Mouse (Mus musculus) forebrain, embryonic 16.5 days (tissue): ENCODE measurements at regions not wholly inside any gene's neighbourhood (a gene's known extent, or its start where the extent isn't known, plus 50 kb on each side); places are given as distances from the start of the nearest gene placed in this dataset.

Experiments
- ATAC-seq: fragments of 200-750 bp; cut with Nextera tagmentation; 2 replicates; pipeline ENCODE4 v1.8.0; 2017; ENCODE audit warnings: mild to moderate bottlenecking, moderate library complexity
- H3K27ac ChIP-seq: fragments of 300-500 bp; sonication (generic); 2 replicates; pipeline ENCODE4 v1.5.1; 2014; ENCODE audit warnings: low read length, control low read depth
- H3K27me3 ChIP-seq: fragments of 300-500 bp; sonication (generic); replicated peaks from 2 replicates; pipeline ENCODE4 v1.6.1; 2014; ENCODE audit warnings: low read length; ENCODE audit not compliant: control insufficient read depth, insufficient read depth
- H3K36me3 ChIP-seq: fragments of 300-500 bp; sonication (generic); 2 replicates; pipeline ENCODE4 v1.6.1; 2014; ENCODE audit not compliant: control insufficient read depth, insufficient read depth
- H3K4me1 ChIP-seq: fragments of 300-500 bp; sonication (generic); replicated peaks from 2 replicates; pipeline ENCODE4 v1.6.1; 2014; ENCODE audit warnings: low read length; ENCODE audit not compliant: control insufficient read depth, insufficient read depth
- H3K4me2 ChIP-seq: fragments of 300-500 bp; sonication (generic); 2 replicates; pipeline ENCODE4 v1.6.1; 2014; ENCODE audit warnings: mild to moderate bottlenecking, low read length, control low read depth
- H3K4me3 ChIP-seq: fragments of 300-500 bp; sonication (generic); replicated peaks from 2 replicates; pipeline ENCODE4 v1.5.1; 2014; ENCODE audit warnings: mild to moderate bottlenecking, low read length, control low read depth
- H3K9ac ChIP-seq: fragments of 300-500 bp; sonication (generic); replicated peaks from 2 replicates; pipeline ENCODE4 v1.6.1; 2014; ENCODE audit warnings: low read depth, low read length, control low read depth
- H3K9me3 ChIP-seq: fragments of 300-500 bp; sonication (generic); 2 replicates; pipeline ENCODE4 v1.6.1; 2016; ENCODE audit warnings: low read length; ENCODE audit not compliant: control insufficient read depth
- WGBS: fragments of 180-500 bp; shearing (Covaris S2); extraction: QIAGEN DNeasy Blood & Tissue Kit; methylation state at CpG from one replicate; pipeline ENCODE4 v1.1.7; 2014; 5-methylcytosine and 5-hydroxymethylcytosine counted together

- WGBS: 83% methylated on average over 3 of the region's 3 CpGs
- H3K27ac ChIP-seq: no peak overlapping the region
- no peak overlapping the region for H3K4me2 ChIP-seq
- H3K4me1 ChIP-seq: no peaks in the 10 kb centered on the region
- no peaks in the 10 kb centered on the region for H3K36me3 ChIP-seq
- no peaks in the 10 kb centered on the region for H3K27me3 ChIP-seq
- H3K9me3 ChIP-seq: no peaks in the 10 kb centered on the region
- no peak overlapping the region for H3K9ac ChIP-seq
- no peak for ATAC-seq
- H3K4me3 ChIP-seq: no peak overlapping the region
These were observed 270.2 kb upstream of the Jmjd1c start for GRCm38 (mm10) chr10:66825737-66826136.

DNA sequence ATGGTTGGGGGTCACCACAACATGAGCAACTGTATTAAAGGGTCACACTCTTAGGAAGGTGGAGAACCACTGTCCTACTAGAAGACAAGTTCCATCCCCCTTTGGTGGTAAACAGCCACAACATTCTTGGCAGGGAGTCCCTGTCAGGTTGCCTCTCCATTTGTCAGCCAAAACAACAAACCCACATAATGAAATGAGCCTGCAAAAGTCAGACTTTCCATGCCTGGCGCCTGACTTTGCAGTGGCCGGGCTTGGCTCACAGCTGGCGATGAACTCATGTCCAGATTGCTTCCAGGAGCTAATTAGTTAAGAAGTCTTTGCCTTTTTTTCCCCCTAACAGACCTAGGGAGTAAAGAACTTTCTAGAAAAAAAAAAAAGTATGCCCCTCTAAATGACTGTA lies 269.6 kb upstream of the Jmjd1c start:
- no peak overlapping the region for H3K4me2 ChIP-seq
- no peaks in the 10 kb centered on the region for H3K27me3 ChIP-seq
- H3K36me3 ChIP-seq: no peaks in the 10 kb centered on the region
- no peak overlapping the region for H3K27ac ChIP-seq
- H3K9ac ChIP-seq: no peak overlapping the region
- no peak for ATAC-seq
- no peaks in the 10 kb centered on the region for H3K4me1 ChIP-seq
- H3K4me3 ChIP-seq: no peak overlapping the region
- no peaks in the 10 kb centered on the region for H3K9me3 ChIP-seq
- 81% methylated on average over 3 of the region's 3 CpGs for WGBS

- 0 out of 2 replicates have a peak, but pooled peaks cover 2% of the 10 kb centered on the region for H3K9me3 ChIP-seq
- no peaks in the 10 kb centered on the region for H3K4me1 ChIP-seq
- no peaks in the 10 kb centered on the region for H3K36me3 ChIP-seq
- no peak overlapping the region for H3K9ac ChIP-seq
- no peak overlapping the region for H3K4me3 ChIP-seq
- no peak overlapping the region for H3K27ac ChIP-seq
- no peak overlapping the region for H3K4me2 ChIP-seq
- 77% methylated on average over 4 of the region's 4 CpGs for whole genome bisulfite sequencing
- no peaks in the 10 kb centered on the region for H3K27me3 ChIP-seq
- ATAC-seq: no peak
These were observed 261.0 kb upstream of the Jmjd1c start for GRCm38 (mm10) chr10:66834974-66835373.

DNA sequence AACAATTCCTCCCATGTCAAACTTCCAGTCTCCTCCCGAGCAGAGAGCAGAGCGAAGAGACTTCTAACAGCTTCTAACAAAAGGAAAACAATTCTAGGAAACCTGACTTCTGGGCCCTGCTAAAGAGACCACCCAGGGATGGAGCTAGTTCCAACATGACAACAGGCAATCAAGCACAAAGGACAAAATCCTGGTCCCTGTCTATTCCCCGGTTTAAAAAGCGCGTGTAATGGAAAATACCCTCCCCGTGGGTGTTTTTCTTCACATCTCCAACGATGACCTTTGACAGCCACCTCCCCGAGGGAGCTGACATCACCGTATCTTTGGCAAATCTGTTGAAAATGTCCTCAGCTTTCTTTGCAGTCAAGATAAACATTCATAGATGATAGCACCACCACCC lies 256.9 kb upstream of the Jmjd1c start:
- Histone ChIP-seq H3K27ac (no peak overlapping the region), H3K36me3 (no peaks in the 10 kb centered on the region), H3K9me3 (0 out of 2 replicates have a peak, but pooled peaks cover 2% of the 10 kb centered on the region), H3K4me3 (no peak overlapping the region), H3K27me3 (no peaks in the 10 kb centered on the region), H3K9ac (no peak overlapping the region), H3K4me1 (no peaks in the 10 kb centered on the region), H3K4me2 (no peak overlapping the region)
- no peak for ATAC-seq
- WGBS: 75% methylated on average over 9 of the region's 9 CpGs

DNA sequence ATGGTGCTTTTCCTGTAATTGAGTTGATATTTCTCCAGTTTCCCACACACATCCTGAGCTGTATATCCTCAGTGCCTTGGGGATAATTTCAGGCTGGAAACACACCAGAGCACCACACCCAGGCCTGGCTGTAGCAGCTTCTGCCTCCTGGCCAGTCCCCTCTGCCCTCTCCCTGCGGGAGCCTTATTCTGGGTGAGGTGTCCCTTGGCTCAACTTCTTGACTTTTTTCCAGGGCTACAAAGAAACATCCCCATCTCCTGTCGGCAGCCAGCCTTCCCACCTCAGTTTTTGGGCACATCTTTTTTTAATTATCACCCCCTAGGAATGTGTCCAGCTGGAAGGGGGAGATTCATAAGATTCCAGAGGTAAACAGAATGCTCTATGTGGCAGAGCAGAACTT lies 252.7 kb upstream of the Jmjd1c start:
- H3K4me1 ChIP-seq: no peaks in the 10 kb centered on the region
- H3K4me3 ChIP-seq: no peak overlapping the region
- no peaks in the 10 kb centered on the region for H3K9me3 ChIP-seq
- no peaks in the 10 kb centered on the region for H3K27me3 ChIP-seq
- H3K36me3 ChIP-seq: no peaks in the 10 kb centered on the region
- no peak for ATAC-seq
- 94% methylated on average over 2 of the region's 2 CpGs for WGBS
- no peak overlapping the region for H3K27ac ChIP-seq
- no peak overlapping the region for H3K9ac ChIP-seq
- H3K4me2 ChIP-seq: no peak overlapping the region

GRCm38 (mm10) chr10:66848778-66849177 lies 247.1 kb upstream of the Jmjd1c start:
- no peaks in the 10 kb centered on the region for H3K4me1 ChIP-seq
- no peaks in the 10 kb centered on the region for H3K27me3 ChIP-seq
- H3K4me3 ChIP-seq: no peak overlapping the region
- 93% methylated on average over 5 of the region's 5 CpGs for WGBS
- no peak overlapping the region for H3K4me2 ChIP-seq
- no peaks in the 10 kb centered on the region for H3K36me3 ChIP-seq
- ATAC-seq: no peak
- H3K9me3 ChIP-seq: no peaks in the 10 kb centered on the region
- H3K27ac ChIP-seq: no peak overlapping the region
- H3K9ac ChIP-seq: no peak overlapping the region

GRCm38 (mm10) chr10:66849681-66850080 lies 246.2 kb upstream of the Jmjd1c start:
- ATAC-seq: no peak
- 64% methylated on average over 6 of the region's 6 CpGs for WGBS
- H3K27ac ChIP-seq: no peak overlapping the region

GRCm38 (mm10) chr10:66850972-66851478 lies 244.9 kb upstream of the Jmjd1c start:
- no peaks in the 10 kb centered on the region for H3K4me1 ChIP-seq
- H3K4me2 ChIP-seq: no peak overlapping the region
- no peak overlapping the region for H3K27ac ChIP-seq
- no peaks in the 10 kb centered on the region for H3K9me3 ChIP-seq
- H3K4me3 ChIP-seq: no peak overlapping the region
- ATAC-seq: no peak
- WGBS: 73% methylated on average over 4 of the region's 4 CpGs
- H3K9ac ChIP-seq: no peak overlapping the region
- no peaks in the 10 kb centered on the region for H3K27me3 ChIP-seq
- H3K36me3 ChIP-seq: no peaks in the 10 kb centered on the region

More at GRCm38 (mm10) chr10:66849681-66850080, 246.2 kb upstream of the Jmjd1c start:
- H3K9ac ChIP-seq: no peak overlapping the region
- H3K4me1 ChIP-seq: no peaks in the 10 kb centered on the region
- H3K27me3 ChIP-seq: no peaks in the 10 kb centered on the region
- no peak overlapping the region for H3K4me2 ChIP-seq
- H3K36me3 ChIP-seq: no peaks in the 10 kb centered on the region
- H3K9me3 ChIP-seq: no peaks in the 10 kb centered on the region
- H3K4me3 ChIP-seq: no peak overlapping the region

DNA sequence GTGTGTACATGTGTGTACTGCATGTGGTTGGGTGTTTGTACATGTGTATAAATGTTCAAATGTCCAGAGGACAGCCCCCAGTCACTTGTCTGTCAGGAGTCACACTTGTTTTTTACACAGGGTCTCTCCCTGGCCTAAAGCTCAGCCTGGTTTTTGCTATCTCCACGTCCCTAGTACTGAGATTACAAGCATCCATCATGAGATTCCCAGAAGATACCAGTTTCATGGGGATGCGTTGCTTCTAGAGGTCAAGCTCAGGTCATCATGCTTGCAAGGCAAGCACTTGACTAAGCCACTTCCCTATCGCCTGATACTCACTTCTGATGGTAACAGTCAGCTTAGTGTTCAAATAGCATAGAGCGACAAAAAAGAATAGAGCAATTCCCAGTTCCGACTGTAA lies 244.1 kb upstream of the Jmjd1c start:
- no peaks in the 10 kb centered on the region for H3K36me3 ChIP-seq
- H3K27ac ChIP-seq: no peak overlapping the region
- H3K27me3 ChIP-seq: no peaks in the 10 kb centered on the region
- H3K4me3 ChIP-seq: no peak overlapping the region
- no peak overlapping the region for H3K4me2 ChIP-seq
- H3K9me3 ChIP-seq: no peaks in the 10 kb centered on the region
- ATAC-seq: no peak
- no peaks in the 10 kb centered on the region for H3K4me1 ChIP-seq
- no peak overlapping the region for H3K9ac ChIP-seq
- WGBS: 84% methylated on average over 5 of the region's 5 CpGs

- Histone ChIP-seq H3K9ac (no peak overlapping the region), H3K36me3 (no peaks in the 10 kb centered on the region), H3K4me3 (no peak overlapping the region), H3K27me3 (no peaks in the 10 kb centered on the region), H3K27ac (no peak overlapping the region), H3K4me1 (no peaks in the 10 kb centered on the region), H3K9me3 (no peaks in the 10 kb centered on the region), H3K4me2 (no peak overlapping the region)
- ATAC-seq: no peak
- 54% methylated on average over 5 of the region's 5 CpGs for WGBS
These were observed 243.2 kb upstream of the Jmjd1c start for GRCm38 (mm10) chr10:66852708-66853107.
